Mouse (Mus musculus) kidney, embryonic 14.5 days (tissue): ENCODE measurements at regions not wholly inside any gene's neighbourhood (a gene's known extent, or its start where the extent isn't known, plus 50 kb on each side); places are given as distances from the start of the nearest gene placed in this dataset.
"Not testable (repeated sequence)": the region's sequence is repeated elsewhere in the genome, so short reads cannot be mapped to it uniquely, and the experiment has no call there.

Source experiments
- ATAC-seq: fragments of 200-750 bp; cut with Nextera tagmentation; 2 replicates; pipeline ENCODE4 v1.8.0; 2017; ENCODE audit warnings: moderate number of reproducible peaks, mild to moderate bottlenecking, moderate TSS enrichment, moderate library complexity; ENCODE audit not compliant: low FRiP score, low TSS enrichment
- H3K27ac ChIP-seq: fragments of 300-500 bp; sonication (generic); 2 replicates; pipeline ENCODE4 v1.5.1; 2014; ENCODE audit warnings: low read depth, mild to moderate bottlenecking, low read length, moderate library complexity, mixed read lengths
- H3K27me3 ChIP-seq: fragments of 300-500 bp; sonication (generic); 2 replicates; pipeline ENCODE4 v1.6.1; 2014; ENCODE audit warnings: mild to moderate bottlenecking, low read length; ENCODE audit not compliant: control insufficient read depth, insufficient read depth
- H3K36me3 ChIP-seq: fragments of 300-500 bp; sonication (generic); 2 replicates; pipeline ENCODE4 v1.6.1; 2014; ENCODE audit warnings: low read length, mixed read lengths; ENCODE audit not compliant: control insufficient read depth, insufficient read depth
- H3K4me1 ChIP-seq: fragments of 300-500 bp; sonication (generic); 2 replicates; pipeline ENCODE4 v1.6.1; 2014; ENCODE audit warnings: low read length, mixed read lengths; ENCODE audit not compliant: control insufficient read depth, insufficient read depth
- H3K4me2 ChIP-seq: fragments of 300-500 bp; sonication (generic); replicated peaks from 2 replicates; pipeline ENCODE4 v1.6.1; 2014; ENCODE audit warnings: low read depth, mild to moderate bottlenecking, low read length
- H3K4me3 ChIP-seq: fragments of 300-500 bp; sonication (generic); 2 replicates; pipeline ENCODE4 v1.5.1; 2014; ENCODE audit warnings: mild to moderate bottlenecking, low read length
- H3K9ac ChIP-seq: fragments of 300-500 bp; sonication (generic); 2 replicates; pipeline ENCODE4 v1.6.1; 2014; ENCODE audit warnings: low read depth, mild to moderate bottlenecking, low read length, moderate library complexity
- H3K9me3 ChIP-seq: fragments of 300-500 bp; sonication (generic); 2 replicates; pipeline ENCODE4 v1.6.1; 2016; ENCODE audit warnings: low read length; ENCODE audit not compliant: control insufficient read depth
- WGBS: fragments of 180-500 bp; shearing (Covaris S2); extraction: QIAGEN DNeasy Blood & Tissue Kit; methylation state at CpG from one replicate; pipeline ENCODE4 v1.1.7; 2014; 5-methylcytosine and 5-hydroxymethylcytosine counted together

DNA sequence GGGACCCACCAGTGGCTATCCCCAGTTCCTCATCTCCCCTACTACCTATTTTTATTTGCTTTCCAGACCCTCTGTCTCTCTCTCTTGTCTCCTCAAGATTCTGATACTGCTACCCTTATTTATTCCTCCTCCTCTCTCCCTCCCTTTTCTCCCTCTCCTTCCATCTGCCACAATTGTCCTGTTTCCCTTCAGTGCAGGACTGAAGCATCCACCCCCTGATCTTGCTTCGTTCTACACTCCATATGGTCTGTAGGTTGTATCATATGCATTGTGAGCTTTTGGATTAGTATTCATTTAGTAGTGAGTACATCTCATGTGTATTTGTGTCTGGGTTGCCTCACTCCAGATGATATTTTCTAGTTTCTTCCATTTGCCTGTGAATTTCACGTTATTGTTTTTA, 670.1 kb upstream of the Slc8a1 start:
- Histone ChIP-seq H3K9ac (no peak overlapping the region), H3K4me2 (no peak overlapping the region), H3K4me3 (no peak overlapping the region), H3K27ac (no peak overlapping the region), H3K27me3 (no peaks in the 10 kb centered on the region), H3K36me3 (no peaks in the 10 kb centered on the region), H3K4me1 (no peaks in the 10 kb centered on the region), H3K9me3 (no peaks in the 10 kb centered on the region)
- no peak for ATAC-seq
- WGBS: 88% methylated on average over 2 of the region's 2 CpGs

DNA sequence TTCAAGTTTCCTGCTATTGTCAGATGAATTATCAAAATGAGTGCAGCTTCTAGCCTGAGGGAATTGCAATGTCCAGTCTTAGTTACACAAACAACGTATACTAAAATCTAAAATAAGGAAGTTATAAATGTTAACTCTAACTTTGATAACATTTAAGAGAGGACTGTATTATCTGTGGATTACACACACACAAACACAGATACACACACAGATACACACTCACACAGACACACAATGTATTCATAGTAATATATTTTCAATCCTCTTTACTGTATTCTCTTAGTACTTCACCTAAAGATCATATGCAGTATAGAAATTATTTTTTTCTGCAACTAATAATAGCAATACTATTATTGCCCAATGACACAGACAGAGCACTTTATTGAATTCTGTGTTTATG, 661.2 kb upstream of the Slc8a1 start:
- no peak overlapping the region for H3K4me2 ChIP-seq
- H3K4me1 ChIP-seq: no peaks in the 10 kb centered on the region
- no peak overlapping the region for H3K9ac ChIP-seq
- no peak overlapping the region for H3K27ac ChIP-seq
- 86% methylated on average over 1 of the region's 1 CpGs for WGBS
- H3K4me3 ChIP-seq: no peak overlapping the region
- no peaks in the 10 kb centered on the region for H3K9me3 ChIP-seq
- no peaks in the 10 kb centered on the region for H3K36me3 ChIP-seq
- H3K27me3 ChIP-seq: no peaks in the 10 kb centered on the region
- no peak for ATAC-seq

GRCm38 (mm10) chr17:82379371-82379770, 641.2 kb upstream of the Slc8a1 start:
- not testable (repeated sequence) for H3K4me1 ChIP-seq, H3K9ac ChIP-seq, H3K4me2 ChIP-seq, H3K27ac ChIP-seq, H3K4me3 ChIP-seq, ATAC-seq, H3K27me3 ChIP-seq, H3K9me3 ChIP-seq, H3K36me3 ChIP-seq
- WGBS: 90% methylated on average over 5 of the region's 11 CpGs

DNA sequence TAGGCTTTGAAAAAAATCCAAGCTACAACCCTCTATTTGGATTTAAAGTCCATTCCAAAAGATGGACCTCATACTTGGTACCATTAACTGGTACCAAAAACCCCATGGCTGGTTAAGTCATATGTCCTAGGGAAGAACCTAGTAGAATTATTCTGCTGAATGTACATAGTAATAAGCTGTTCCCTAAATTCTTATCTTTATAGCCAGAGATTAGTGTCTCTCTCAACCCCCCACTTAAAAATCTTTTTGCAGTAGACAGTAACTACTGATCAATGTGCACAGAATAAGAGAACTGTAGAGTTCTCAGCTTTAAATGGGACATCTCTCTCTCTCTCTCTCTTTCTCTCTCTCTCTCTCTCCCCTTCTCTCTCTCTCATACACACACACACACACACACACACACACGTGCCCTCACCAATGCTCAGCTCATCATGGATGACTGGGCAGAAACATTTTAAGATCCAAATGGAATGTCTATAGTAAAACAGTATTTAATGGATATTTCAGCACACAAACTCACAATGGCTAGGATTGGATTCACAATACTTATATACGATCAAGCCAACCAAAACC, 640.2 kb upstream of the Slc8a1 start:
- Histone ChIP-seq H3K27me3 (no peaks in the 10 kb centered on the region), H3K9ac (no peak overlapping the region), H3K4me3 (no peak overlapping the region), H3K4me1 (no peaks in the 10 kb centered on the region), H3K27ac (no peak overlapping the region), H3K4me2 (no peak overlapping the region), H3K36me3 (no peaks in the 10 kb centered on the region), H3K9me3 (no peaks in the 10 kb centered on the region)
- no peak for ATAC-seq
- 91% methylated on average over 2 of the region's 2 CpGs for WGBS

DNA sequence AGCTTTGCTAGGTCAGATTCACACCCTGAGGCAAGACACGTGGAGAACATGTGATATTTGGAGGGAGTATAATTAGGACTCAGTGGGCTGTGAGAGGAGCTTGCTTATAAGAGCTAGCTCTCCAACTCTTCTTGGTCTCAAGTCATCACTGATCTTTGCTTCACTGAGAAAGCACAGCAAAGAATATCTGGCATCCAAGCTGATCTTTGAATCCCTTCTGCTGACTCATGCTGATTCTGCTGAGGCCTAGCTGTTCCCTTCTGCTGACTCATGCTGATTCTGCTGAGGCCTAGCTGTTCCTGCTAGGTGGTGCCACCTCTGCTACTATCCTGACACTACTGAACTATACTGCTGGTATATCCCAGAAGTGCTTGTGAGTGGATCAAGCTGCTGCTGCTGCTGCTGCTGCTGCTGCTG, 639.0 kb upstream of the Slc8a1 start:
- no peaks in the 10 kb centered on the region for H3K9me3 ChIP-seq
- no peaks in the 10 kb centered on the region for H3K27me3 ChIP-seq
- H3K4me1 ChIP-seq: no peaks in the 10 kb centered on the region
- no peak overlapping the region for H3K9ac ChIP-seq
- H3K4me3 ChIP-seq: no peak overlapping the region
- no peak overlapping the region for H3K4me2 ChIP-seq
- 83% methylated on average over 1 of the region's 1 CpGs for WGBS
- H3K36me3 ChIP-seq: no peaks in the 10 kb centered on the region
- no peak overlapping the region for H3K27ac ChIP-seq
- no peak for ATAC-seq

DNA sequence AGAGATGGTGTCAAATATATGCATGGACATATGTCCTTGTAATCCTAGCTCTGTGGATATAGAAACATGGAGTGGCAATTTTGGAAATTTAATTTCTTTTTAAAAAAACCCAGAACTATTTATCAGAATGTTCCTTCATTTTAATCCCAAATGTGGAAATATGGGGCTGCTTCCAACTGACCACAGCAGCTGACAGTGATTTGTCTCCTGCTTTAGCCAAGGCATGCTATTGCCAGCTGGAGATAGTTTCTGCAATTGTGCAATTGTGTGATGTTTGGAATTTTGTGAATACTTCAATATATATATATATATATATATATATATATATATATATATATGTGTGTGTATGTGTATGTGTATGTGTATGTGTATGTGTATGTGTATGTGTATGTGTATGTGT, 629.7 kb upstream of the Slc8a1 start:
- H3K9ac ChIP-seq: no peak overlapping the region
- no peaks in the 10 kb centered on the region for H3K36me3 ChIP-seq
- ATAC-seq: no peak
- H3K27me3 ChIP-seq: no peaks in the 10 kb centered on the region
- no peaks in the 10 kb centered on the region for H3K9me3 ChIP-seq
- no peak overlapping the region for H3K4me3 ChIP-seq
- no peaks in the 10 kb centered on the region for H3K4me1 ChIP-seq
- no peak overlapping the region for H3K27ac ChIP-seq
- H3K4me2 ChIP-seq: no peak overlapping the region

- Histone ChIP-seq H3K4me1 (no peaks in the 10 kb centered on the region), H3K27me3 (no peaks in the 10 kb centered on the region), H3K4me3 (no peak overlapping the region), H3K4me2 (no peak overlapping the region), H3K9me3 (no peaks in the 10 kb centered on the region), H3K36me3 (no peaks in the 10 kb centered on the region), H3K9ac (no peak overlapping the region), H3K27ac (no peak overlapping the region)
- ATAC-seq: no peak
- WGBS: 93% methylated on average over 4 of the region's 4 CpGs
Measured at GRCm38 (mm10) chr17:82366001-82366400, 627.8 kb upstream of the Slc8a1 start.

- Histone ChIP-seq H3K4me3 (no peak overlapping the region), H3K4me1 (no peaks in the 10 kb centered on the region), H3K9ac (no peak overlapping the region), H3K27ac (no peak overlapping the region), H3K27me3 (no peaks in the 10 kb centered on the region), H3K9me3 (no peaks in the 10 kb centered on the region), H3K4me2 (no peak overlapping the region), H3K36me3 (no peaks in the 10 kb centered on the region)
- ATAC-seq: no peak
Measured at GRCm38 (mm10) chr17:82348636-82349035, 610.5 kb upstream of the Slc8a1 start.

- Histone ChIP-seq H3K9me3 (no peaks in the 10 kb centered on the region), H3K36me3 (no peaks in the 10 kb centered on the region), H3K9ac (no peak overlapping the region), H3K4me2 (no peak overlapping the region), H3K4me3 (no peak overlapping the region), H3K27me3 (no peaks in the 10 kb centered on the region), H3K4me1 (no peaks in the 10 kb centered on the region), H3K27ac (no peak overlapping the region)
- 94% methylated on average over 5 of the region's 5 CpGs for WGBS
- no peak for ATAC-seq
Measured at GRCm38 (mm10) chr17:82331429-82331828, 593.3 kb upstream of the Slc8a1 start.

DNA sequence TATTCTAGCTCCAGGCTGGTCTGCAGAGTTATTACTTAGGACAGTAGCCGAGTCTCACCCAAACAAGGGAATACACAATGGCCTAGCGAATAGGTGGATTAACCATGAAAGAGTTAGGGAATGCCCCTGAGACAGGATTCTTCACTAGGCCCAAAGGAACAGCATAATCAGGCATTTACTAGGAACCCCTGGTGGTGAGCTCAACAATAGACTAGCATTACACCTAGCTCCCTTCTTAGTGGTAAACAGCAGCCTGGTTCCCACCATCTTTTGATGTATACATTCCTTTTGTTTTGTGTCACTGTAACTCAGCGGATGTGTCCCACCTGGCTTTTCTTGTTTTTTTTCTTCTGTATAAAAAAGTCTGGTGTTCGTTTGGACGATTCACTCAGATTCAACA, 574.0 kb upstream of the Slc8a1 start:
- no peak overlapping the region for H3K9ac ChIP-seq
- H3K27me3 ChIP-seq: no peaks in the 10 kb centered on the region
- H3K4me1 ChIP-seq: no peaks in the 10 kb centered on the region
- no peak overlapping the region for H3K4me2 ChIP-seq
- no peaks in the 10 kb centered on the region for H3K9me3 ChIP-seq
- no peak overlapping the region for H3K4me3 ChIP-seq
- H3K36me3 ChIP-seq: no peaks in the 10 kb centered on the region
- ATAC-seq: no peak
- WGBS: 91% methylated on average over 5 of the region's 5 CpGs
- H3K27ac ChIP-seq: no peak overlapping the region
